Mouse (Mus musculus) CH12.LX (cell line): Measurements from ENCODE around the gene Efna1. TPM values are rescaled to one million over a fixed set of nuclear protein-coding genes. Genes with fewer than 3 reads are reported as not detected.

Experiments
- DNase-seq: peaks from one replicate; pipeline ENCODE4 v3.0.0-alpha.2; 2013; ENCODE audit errors: extremely low read depth
- H3K27ac ChIP-seq: 2 replicates; pipeline ENCODE4 v1.5.1; 2012; ENCODE audit warnings: low read depth, mild to moderate bottlenecking, control low read depth, moderate library complexity; ENCODE audit not compliant: insufficient read depth
- H3K27me3 ChIP-seq: replicated peaks from 2 replicates; pipeline ENCODE3; 2012; ENCODE audit warnings: inconsistent platforms
- H3K36me3 ChIP-seq, 2 experiments: replicated peaks in 1 of 2; 2 replicates each; pipeline versions ENCODE3 to v1.6.1; 2012; ENCODE audit warnings: inconsistent platforms in 1 of 2, low read length in 1 of 2, mild to moderate bottlenecking in 1 of 2, mixed read lengths in 1 of 2, moderate library complexity in 1 of 2; ENCODE audit not compliant: control insufficient read depth in 1 of 2, insufficient read depth in 1 of 2
- H3K4me1 ChIP-seq, 2 experiments: 2 replicates each; pipeline ENCODE4 v1.6.1; 2012; ENCODE audit warnings: inconsistent platforms in 1 of 2, moderate library complexity in 1 of 2; ENCODE audit not compliant: insufficient read depth in 2 of 2, control insufficient read depth in 1 of 2
- H3K4me2 ChIP-seq: 2 replicates; pipeline ENCODE4 v1.6.1; 2012; ENCODE audit warnings: low read depth, mild to moderate bottlenecking, control low read depth; ENCODE audit not compliant: poor library complexity, insufficient read depth, severe bottlenecking
- H3K4me3 ChIP-seq, 3 experiments: fragments of 150-350 bp in 1 of 3; sonication (generic) in 1 of 3; replicated peaks in 1 of 3; 2 replicates each; pipeline versions ENCODE3 to v1.5.1; 2011 to 2012; ENCODE audit warnings: low read depth in 2 of 3, low read length in 2 of 3, mild to moderate bottlenecking in 2 of 3, moderate library complexity in 2 of 3, control low read depth in 1 of 3, improper control_type of control experiment in 1 of 3, inconsistent platforms in 1 of 3, mixed read lengths in 1 of 3; ENCODE audit not compliant: poor library complexity in 1 of 3
- H3K79me2 ChIP-seq: replicated peaks from 2 replicates; pipeline ENCODE4 v1.6.1; 2012; ENCODE audit warnings: mild to moderate bottlenecking, moderate library complexity; ENCODE audit not compliant: control insufficient read depth, poor library complexity, insufficient read depth, severe bottlenecking; ENCODE audit errors: extremely low read depth
- H3K9ac ChIP-seq: 2 replicates; pipeline ENCODE4 v1.6.1; 2012; ENCODE audit warnings: low read depth, mild to moderate bottlenecking, control low read depth, moderate library complexity; ENCODE audit not compliant: insufficient read depth
- H3K9me3 ChIP-seq: replicated peaks from 2 replicates; pipeline ENCODE3; 2012; ENCODE audit warnings: low read length, inconsistent platforms, mixed read lengths
- BHLHE40 ChIP-seq: IDR thresholded peaks from 2 replicates; pipeline ENCODE4 v1.6.1; 2011; ENCODE audit warnings: mild to moderate bottlenecking, low read depth, low read length, improper control_type of control experiment
- CHD1 ChIP-seq: IDR thresholded peaks from 2 replicates; pipeline ENCODE4 v1.6.1; 2012; ENCODE audit warnings: low read depth, low read length, improper control_type of control experiment, inconsistent platforms
- CHD2 ChIP-seq: IDR thresholded peaks from 2 replicates; pipeline ENCODE4 v1.6.1; 2011; ENCODE audit warnings: low read length, improper control_type of control experiment
- CTCF ChIP-seq, 2 experiments: IDR thresholded peaks in 1 of 2; conservative IDR thresholded peaks in 1 of 2; 2 replicates each; pipeline ENCODE4 v1.5.1; 2011 to 2012; ENCODE audit warnings: low read depth in 2 of 2, low read length in 2 of 2, improper control_type of control experiment in 1 of 2, inconsistent platforms in 1 of 2, mild to moderate bottlenecking in 1 of 2, moderate library complexity in 1 of 2
- E2F4 ChIP-seq: IDR thresholded peaks from 2 replicates; pipeline ENCODE4 v1.6.1; 2011; ENCODE audit warnings: low read depth, low read length, improper control_type of control experiment; ENCODE audit not compliant: insufficient replicate concordance
- ELF1 ChIP-seq: IDR thresholded peaks from 2 replicates; pipeline ENCODE4 v1.6.1; 2014; ENCODE audit warnings: low read depth, mild to moderate bottlenecking, inconsistent platforms, low read length, improper control_type of control experiment
- EP300 ChIP-seq: IDR thresholded peaks from 2 replicates; pipeline ENCODE4 v1.6.1; 2011; ENCODE audit warnings: low read length, improper control_type of control experiment
- ETS1 ChIP-seq: conservative IDR thresholded peaks from 2 replicates; pipeline ENCODE4 v1.6.1; 2012; ENCODE audit warnings: low read depth, mild to moderate bottlenecking, inconsistent platforms, low read length, improper control_type of control experiment, moderate library complexity
- GABPA ChIP-seq: IDR thresholded peaks from 2 replicates; pipeline ENCODE4 v1.6.1; 2012; ENCODE audit warnings: low read depth, low read length, improper control_type of control experiment, inconsistent platforms; ENCODE audit not compliant: insufficient replicate concordance
- HCFC1 ChIP-seq: IDR thresholded peaks from 2 replicates; pipeline ENCODE4 v1.6.1; 2012; ENCODE audit warnings: low read depth, mild to moderate bottlenecking, inconsistent platforms, low read length, improper control_type of control experiment
- IRF4 ChIP-seq: IDR thresholded peaks from 2 replicates; pipeline ENCODE4 v1.6.1; 2014; ENCODE audit warnings: low read depth, mild to moderate bottlenecking, inconsistent platforms, low read length, improper control_type of control experiment
- JUN ChIP-seq: IDR thresholded peaks from 2 replicates; pipeline ENCODE4 v1.6.1; 2011; ENCODE audit warnings: low read depth, mild to moderate bottlenecking, low read length, improper control_type of control experiment, moderate library complexity; ENCODE audit not compliant: insufficient read depth
- JUND ChIP-seq: conservative IDR thresholded peaks from 2 replicates; pipeline ENCODE4 v1.6.1; 2011; ENCODE audit warnings: low read depth, low read length, improper control_type of control experiment
- KAT2A ChIP-seq: IDR thresholded peaks from 2 replicates; pipeline ENCODE4 v1.6.1; 2012; ENCODE audit warnings: low read length, improper control_type of control experiment, inconsistent platforms; ENCODE audit not compliant: insufficient replicate concordance
- MAFK ChIP-seq: IDR thresholded peaks from 2 replicates; pipeline ENCODE4 v1.6.1; 2011; ENCODE audit warnings: low read length, improper control_type of control experiment; ENCODE audit not compliant: insufficient replicate concordance
- MAX ChIP-seq: IDR thresholded peaks from 2 replicates; pipeline ENCODE4 v1.6.1; 2011; ENCODE audit warnings: low read length, improper control_type of control experiment
- MAZ ChIP-seq: IDR thresholded peaks from 2 replicates; pipeline ENCODE4 v1.6.1; 2012; ENCODE audit warnings: low read depth, mild to moderate bottlenecking, inconsistent platforms, low read length, improper control_type of control experiment, moderate library complexity
- MEF2A ChIP-seq: IDR thresholded peaks from 2 replicates; pipeline ENCODE4 v1.6.1; 2014; ENCODE audit warnings: low read depth, mild to moderate bottlenecking, inconsistent platforms, low read length, improper control_type of control experiment, borderline replicate concordance
- MXI1 ChIP-seq: IDR thresholded peaks from 2 replicates; pipeline ENCODE4 v1.6.1; 2011; ENCODE audit warnings: mild to moderate bottlenecking, low read depth, low read length, improper control_type of control experiment
- MYC ChIP-seq: IDR thresholded peaks from 2 replicates; pipeline ENCODE4 v1.6.1; 2011; ENCODE audit warnings: low read depth, mild to moderate bottlenecking, improper control_type of control experiment, low read length
- NELFE ChIP-seq: IDR thresholded peaks from 2 replicates; pipeline ENCODE4 v1.6.1; 2011; ENCODE audit warnings: low read depth, low read length, improper control_type of control experiment
- NRF1 ChIP-seq: IDR thresholded peaks from 2 replicates; pipeline ENCODE4 v1.6.1; 2014; ENCODE audit warnings: low read depth, mild to moderate bottlenecking, inconsistent platforms, low read length, improper control_type of control experiment, moderate library complexity
- PAX5 ChIP-seq: IDR thresholded peaks from 2 replicates; pipeline ENCODE4 v1.6.1; 2012; ENCODE audit warnings: low read length, inconsistent platforms, mixed read lengths
- POLR2A ChIP-seq: IDR thresholded peaks from 2 replicates; pipeline ENCODE4 v1.6.1; 2011; ENCODE audit warnings: low read depth, mild to moderate bottlenecking, improper control_type of control experiment, low read length
- POLR2AphosphoS2 ChIP-seq: IDR thresholded peaks from 2 replicates; pipeline ENCODE4 v1.6.1; 2011; ENCODE audit warnings: low read depth, low read length, improper control_type of control experiment
- RAD21 ChIP-seq: IDR thresholded peaks from 2 replicates; pipeline ENCODE4 v1.6.1; 2011; ENCODE audit warnings: low read depth, mild to moderate bottlenecking, low read length, improper control_type of control experiment, moderate library complexity
- RCOR1 ChIP-seq: conservative IDR thresholded peaks from 2 replicates; pipeline ENCODE4 v1.6.1; 2012; ENCODE audit warnings: low read depth, mild to moderate bottlenecking, inconsistent platforms, low read length, improper control_type of control experiment
- SIN3A ChIP-seq: IDR thresholded peaks from 2 replicates; pipeline ENCODE4 v1.6.1; 2012; ENCODE audit warnings: low read length, improper control_type of control experiment, inconsistent platforms
- SMC3 ChIP-seq: IDR thresholded peaks from 2 replicates; pipeline ENCODE4 v1.6.1; 2011; ENCODE audit warnings: low read depth, low read length, improper control_type of control experiment
- TBP ChIP-seq: conservative IDR thresholded peaks from 2 replicates; pipeline ENCODE4 v1.6.1; 2011; ENCODE audit warnings: low read depth, low read length, improper control_type of control experiment
- TCF12 ChIP-seq: IDR thresholded peaks from 2 replicates; pipeline ENCODE4 v1.6.1; 2014; ENCODE audit warnings: low read depth, mild to moderate bottlenecking, inconsistent platforms, low read length, improper control_type of control experiment
- UBTF ChIP-seq: IDR thresholded peaks from 2 replicates; pipeline ENCODE4 v1.6.1; 2012; ENCODE audit warnings: low read depth, mild to moderate bottlenecking, inconsistent platforms, low read length, improper control_type of control experiment, moderate library complexity
- USF1 ChIP-seq: IDR thresholded peaks from 2 replicates; pipeline ENCODE4 v1.6.1; 2014; ENCODE audit warnings: low read depth, mild to moderate bottlenecking, inconsistent platforms, low read length, improper control_type of control experiment
- USF2 ChIP-seq: conservative IDR thresholded peaks from 2 replicates; pipeline ENCODE4 v1.6.1; 2011; ENCODE audit warnings: low read depth, low read length, improper control_type of control experiment
- ZC3H11A ChIP-seq: IDR thresholded peaks from 2 replicates; pipeline ENCODE4 v1.6.1; 2012; ENCODE audit warnings: low read depth, mild to moderate bottlenecking, inconsistent platforms, low read length, improper control_type of control experiment
- ZKSCAN1 ChIP-seq: IDR thresholded peaks from 2 replicates; pipeline ENCODE4 v1.6.1; 2012; ENCODE audit warnings: low read depth, inconsistent platforms, low read length, improper control_type of control experiment, borderline replicate concordance
- ZMIZ1 ChIP-seq: IDR thresholded peaks from 2 replicates; pipeline ENCODE4 v1.6.1; 2012; ENCODE audit warnings: low read depth, mild to moderate bottlenecking, inconsistent platforms, low read length, improper control_type of control experiment
- ZNF384 ChIP-seq: IDR thresholded peaks from 2 replicates; pipeline ENCODE4 v1.6.1; 2012; ENCODE audit warnings: low read depth, low read length, improper control_type of control experiment, inconsistent platforms
- dilution Hi-C: fragments of 300-500 bp; cut with MboI; formaldehyde crosslinking; loops from 2 replicates; pipeline ENCODE4 v1.14.3; 2020; ENCODE audit warnings: low sequenced_read_pairs; ENCODE audit not compliant: extremely low pct_unique_long_range_greater_than_20kb, extremely low pct_ligation_motif_present
- in situ Hi-C: fragments of 300-500 bp; cut with MboI; formaldehyde crosslinking; loops from 3 replicates; pipeline ENCODE4 v1.14.3; 2019; ENCODE audit warnings: low sequenced_read_pairs, low pct_ligation_motif_present, low pct_unique_long_range_greater_than_20kb, mixed read lengths
- polyA plus RNA-seq: library from polyadenylated mRNA; unstranded; fragments of >175 nt; gene quantifications from 2 replicates; pipeline ENCODE4 v1.2.1, GENCODE M21; 2012; ENCODE audit warnings: low read depth; ENCODE audit not compliant: insufficient read length
- total RNA-seq, 2 experiments: library from RNA; depleted of rRNA; stranded (reverse); fragments of 300-350 nt in 1 of 2; fragments of >200 nt in 1 of 2; gene quantifications; 2 replicates each; pipeline ENCODE4 v1.2.3; 2012 to 2014

Gene Efna1
- total and polyA plus RNA-seq, 3 experiments = 0.70 to 0.93 (median 0.71) TPM

- Histone ChIP-seq H3K36me3 (peaks cover 0 to 13% of the 10 kb centered on the region in 2 experiments), H3K27me3 (peaks cover 2% of the 10 kb centered on the region), H3K4me3 (peak within 1 kb of the TSS; percentile 70 to 92 (median 73)), H3K4me1 (peaks cover 12 to 36% of the 10 kb centered on the region in 2 experiments), H3K4me2 (peak within 1 kb of the TSS; percentile 67), H3K9ac (peak within 1 kb of the TSS; percentile 84), H3K27ac (no peak within 1 kb of the TSS), H3K9me3 (no peaks in the 10 kb centered on the region), H3K79me2 (peaks cover 12% of the 10 kb centered on the region; the same call in 1 of the 2 replicates)
- DNase-seq = peak; percentile 54
- in situ Hi-C loops (no loop called here), dilution Hi-C loops (no loop called here)
- TF ChIP-seq BHLHE40 = peak; percentile 56; the same call in 1 of the 2 replicates
- peak in 1 of 2 experiments; percentile 63; a peak in 2 of 4 replicates for TF ChIP-seq CTCF (conservative IDR thresholded peaks at IDR 0.05 in 1 of 2, IDR thresholded peaks at IDR 0.05 in 1 of 2; ENCODE audit: low read depth in 2 of 2, low read length in 2 of 2)
- no peak for TF ChIP-seq CHD2
- no peak for TF ChIP-seq ZNF384
- TF ChIP-seq ZKSCAN1 = no peak
- TF ChIP-seq UBTF = peak; percentile 74; the same call in 1 of the 2 replicates
- TF ChIP-seq JUN = no peak
- 0 out of 2 replicates have a peak, but pooled peaks have one; percentile 12 for TF ChIP-seq NRF1
- TF ChIP-seq MAFK = no peak
- TF ChIP-seq E2F4 = no peak
- no peak for TF ChIP-seq USF1
- peak; percentile 81 for TF ChIP-seq NELFE
- TF ChIP-seq MXI1 = peak; percentile 76
- no peak for TF ChIP-seq GABPA
- TF ChIP-seq SMC3 = peak; percentile 24; the same call in 1 of the 2 replicates
- TF ChIP-seq TBP = no peak
- no peak for TF ChIP-seq MEF2A
- TF ChIP-seq SIN3A = peak; percentile 74
- TF ChIP-seq TCF12 = peak; percentile 79
- TF ChIP-seq IRF4 = peak; percentile 61
- peak; percentile 92 for TF ChIP-seq POLR2A
- 0 out of 2 replicates have a peak, but pooled peaks have one; percentile 21 for TF ChIP-seq ETS1
- 0 out of 2 replicates have a peak, but pooled peaks have one; percentile 25 for TF ChIP-seq KAT2A
- TF ChIP-seq ELF1 = peak; percentile 85
- no peak for TF ChIP-seq EP300
- TF ChIP-seq ZMIZ1 = peak; percentile 85
- peak; percentile 89 for TF ChIP-seq MAX
- TF ChIP-seq RAD21 = no peak
- no peak for TF ChIP-seq PAX5
- TF ChIP-seq RCOR1 = no peak
- TF ChIP-seq CHD1 = no peak
- TF ChIP-seq ZC3H11A = no peak
- TF ChIP-seq MYC = peak; percentile 83
- TF ChIP-seq POLR2AphosphoS2 = no peak; the same call in 1 of the 2 replicates
- TF ChIP-seq HCFC1 = peak; percentile 64
- TF ChIP-seq USF2 = no peak
- TF ChIP-seq JUND = no peak
- TF ChIP-seq MAZ = 0 out of 2 replicates have a peak, but pooled peaks have one; percentile 56
These were observed 10.7 kb downstream of the Efna1 start, which contains the start of gene Slc50a1 for GRCm38 (mm10) chr3:89270051-89270755. Slc50a1 (minus strand) TSS chr3:89270570.
